Mouse (Mus musculus) small intestine, adult 10 weeks (tissue): Measurements from ENCODE around the gene Gm9821. TPM values are rescaled to one million over a fixed set of nuclear protein-coding genes. Genes with fewer than 3 reads are reported as not detected.

ENCODE experiments used
- polyA plus RNA-seq: library from polyadenylated mRNA; stranded (reverse); fragments of 350-450 nt; fragmentation: Illumina TruSeq; extraction: RNeasy Lipid Tissue Mini Kit (QIAGEN cat#74804); gene quantifications from one replicate; pipeline ENCODE4 v1.2.3, GENCODE M21; 2014; ENCODE audit warnings: low replicate concordance

Gm9821 gene
- polyA plus RNA-seq, result not detected

DNA sequence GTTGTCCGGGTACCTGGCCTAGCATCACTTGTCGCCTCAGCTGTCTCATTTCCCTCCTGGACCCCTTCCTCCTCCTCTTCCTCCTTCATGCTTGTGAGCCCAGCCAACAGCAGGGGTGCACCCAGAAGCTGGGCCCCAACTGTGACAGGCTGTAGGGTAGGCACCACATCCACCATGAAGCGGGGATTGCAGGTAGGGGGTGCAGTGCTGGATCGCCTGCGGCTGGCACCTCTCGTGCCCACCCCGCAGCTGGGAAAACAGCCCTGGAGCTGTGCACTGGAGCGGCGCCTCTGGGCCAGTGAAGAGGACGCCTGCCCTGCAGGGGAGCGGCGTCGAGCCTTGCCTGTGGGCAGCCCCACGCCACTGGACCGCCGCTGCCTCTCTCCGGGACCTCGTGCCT is at the start of gene Gm9821:
TSS of gene Gm9821 (plus strand) at position 221 of the 400 bp plus-strand sequence.

DNA sequence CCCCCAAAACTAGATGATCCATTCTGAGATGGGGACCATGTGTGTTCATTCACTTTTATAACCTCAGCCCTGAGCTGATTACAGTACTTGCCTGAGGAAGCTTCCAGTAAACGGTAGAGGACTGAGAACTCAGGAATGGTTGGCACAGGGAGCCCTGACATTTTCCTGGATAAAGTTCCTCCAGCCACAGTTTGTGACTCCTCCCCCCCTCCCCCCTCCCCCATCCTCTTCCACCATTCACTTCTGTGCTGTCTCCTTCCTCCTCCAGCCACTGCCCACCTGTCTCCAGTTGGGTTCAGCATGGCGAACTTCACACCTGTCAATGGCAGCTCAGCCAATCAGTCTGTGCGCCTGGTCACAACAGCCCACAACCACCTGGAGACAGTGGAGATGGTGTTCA is 18.6 kb upstream of the Gm9821 start, which contains the start of gene Chrm4:
TSS of gene Chrm4 (plus strand) at position 301 of the 400 bp plus-strand sequence.

DNA sequence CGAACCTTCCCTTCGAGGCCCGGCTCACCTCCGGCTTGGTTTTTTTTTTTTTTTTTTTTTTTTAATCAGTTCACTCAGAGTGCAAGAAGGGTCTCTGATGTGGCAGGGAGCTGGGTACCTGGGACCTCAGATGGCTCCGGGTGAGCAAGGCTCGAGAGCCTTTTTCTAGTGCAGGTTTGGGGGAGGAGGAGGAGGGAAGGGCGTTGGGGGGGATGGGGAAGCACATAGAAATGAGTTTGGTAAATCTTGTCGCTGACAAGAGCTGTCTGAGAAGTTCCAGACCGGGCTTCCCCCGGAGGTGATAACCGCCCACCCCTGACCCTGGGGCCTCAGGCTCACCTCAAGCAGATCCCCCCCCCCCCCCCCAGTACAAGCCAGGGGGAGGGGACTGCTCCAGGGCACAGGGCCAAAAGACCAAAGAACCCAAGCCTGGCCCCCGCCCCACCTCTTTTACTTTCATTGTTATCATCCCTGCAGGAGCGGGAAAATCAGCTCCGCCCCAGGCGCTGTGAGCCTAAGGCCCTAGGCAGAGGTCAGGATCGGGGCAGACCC is 13.3 kb upstream of the Gm9821 start, which contains the start of gene Mdk:
TSS of gene Mdk (minus strand) at position 138 of the 552 bp plus-strand sequence.

DNA sequence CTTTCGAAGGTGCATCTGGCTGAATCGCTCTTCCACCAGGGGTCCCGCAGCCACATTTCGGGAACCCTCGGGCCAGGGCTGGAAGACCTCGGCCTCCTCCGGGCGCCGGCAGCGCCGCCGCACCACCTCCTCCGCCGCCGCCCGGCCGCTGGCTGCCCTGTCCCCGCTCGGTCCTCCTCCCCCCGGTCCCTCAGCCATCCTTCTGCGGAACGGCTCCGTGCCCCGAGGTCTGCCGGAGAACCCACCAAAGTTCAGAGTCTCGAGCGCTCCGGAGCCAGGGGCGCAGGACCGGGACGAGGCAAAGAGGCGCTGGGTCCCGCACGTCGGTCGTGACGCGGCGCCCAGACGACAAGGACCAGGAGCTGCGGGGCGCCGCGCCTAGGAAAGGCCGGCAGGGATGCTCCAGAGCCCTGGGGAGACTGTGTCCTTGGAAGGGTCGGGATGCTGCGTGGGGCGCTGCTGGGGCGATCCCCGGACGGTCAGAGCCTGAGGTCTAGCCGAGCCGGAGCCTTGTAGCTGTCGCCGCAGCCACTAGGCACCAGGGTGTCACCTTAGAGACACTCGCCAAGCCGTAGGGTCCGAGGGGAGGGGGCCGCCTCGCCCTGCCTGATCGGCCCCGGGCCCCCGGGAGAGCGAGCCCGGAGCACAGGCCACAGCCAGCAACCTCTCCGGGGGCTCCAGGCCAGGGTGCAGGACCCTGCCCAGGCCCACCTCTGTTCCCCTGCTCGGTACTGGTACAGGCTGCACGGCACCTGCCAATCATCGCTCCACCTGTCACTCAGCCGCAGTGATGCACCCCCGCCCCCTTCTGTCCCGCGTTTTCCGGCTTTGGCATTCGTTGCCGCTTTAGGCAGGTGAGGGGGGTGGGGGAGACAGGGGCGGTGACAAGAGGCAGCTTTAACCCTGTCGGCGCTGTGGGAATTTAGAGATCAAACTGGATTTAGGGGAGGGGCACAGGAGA is 30.4 kb downstream of the Gm9821 start, which contains the start of gene Dgkz:
TSS of gene Dgkz (minus strand) at position 284 of the 961 bp plus-strand sequence.

Other genes starting within 250 kb of the Gm9821 start
- gene Atg13, start 235.1 kb upstream of the Gm9821 start, polyA plus RNA-seq, result 9.9 TPM
- 10.1 TPM for gene Harbi1, start 234.9 kb upstream of the Gm9821 start, polyA plus RNA-seq
- gene Ambra1, start 215.6 kb upstream of the Gm9821 start, polyA plus RNA-seq, result 3.3 TPM
- gene Chrm4, start 18.5 kb upstream of the Gm9821 start, polyA plus RNA-seq, result not detected
- gene Mdk, start 13.4 kb upstream of the Gm9821 start, polyA plus RNA-seq, result 0.85 TPM
- gene Dgkz, start 30.2 kb downstream of the Gm9821 start, polyA plus RNA-seq, result 0.56 TPM
- gene Creb3l1, start 78.8 kb downstream of the Gm9821 start, polyA plus RNA-seq, result 5.2 TPM
- gene Phf21a, start 147.4 kb downstream of the Gm9821 start, polyA plus RNA-seq, result 24.8 TPM